Mouse (Mus musculus): Measurements from ENCODE around the gene Acsm4. TPM values are rescaled to one million over a fixed set of nuclear protein-coding genes. Genes with fewer than 3 reads are reported as not detected.

Gene Acsm4
- polyA plus RNA-seq (2012; ENCODE audit: insufficient read depth, low replicate concordance), result not detected in 2 replicates

DNA sequence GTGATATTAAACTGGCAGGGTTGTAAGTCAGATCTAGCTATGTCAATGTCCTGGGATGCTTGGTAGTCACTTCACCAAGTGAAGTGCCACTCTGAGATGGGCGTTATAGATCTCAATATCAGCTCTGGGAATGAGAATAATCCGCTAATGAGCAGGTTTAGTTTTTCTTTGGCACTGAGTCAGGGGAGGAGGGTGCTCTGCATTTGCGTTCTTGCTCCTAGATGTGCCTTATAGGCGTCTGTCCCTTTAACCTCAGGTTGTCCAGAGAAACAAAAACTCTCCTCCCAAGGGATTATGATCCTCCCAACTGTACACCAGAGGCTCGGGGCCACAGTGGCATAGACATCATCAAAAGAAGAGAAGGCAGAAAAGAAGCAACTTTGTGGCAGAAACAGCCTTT lies at the start of gene Acsm4:
Acsm4 (plus strand) TSS at position 301 of the 400 bp plus-strand sequence.
- Histone ChIP-seq H3K27me3 (replicated peaks) (peaks cover 2% of the 10 kb centered on the region), H3K4me1 (no peaks in the 10 kb centered on the region), H3K4me3 (replicated peaks) (no peak within 1 kb of the TSS), H3K9me3 (no peaks in the 10 kb centered on the region), H3K36me3 (replicated peaks; ENCODE audit: low read length) (no peaks in the 10 kb centered on the region)
- no peak for TF ChIP-seq GATA1 (IDR thresholded peaks at IDR 0.05; ENCODE audit: borderline replicate concordance, low read length)
- no peak for TF ChIP-seq FLI1 (IDR thresholded peaks at IDR 0.05; ENCODE audit: low read length)

DNA sequence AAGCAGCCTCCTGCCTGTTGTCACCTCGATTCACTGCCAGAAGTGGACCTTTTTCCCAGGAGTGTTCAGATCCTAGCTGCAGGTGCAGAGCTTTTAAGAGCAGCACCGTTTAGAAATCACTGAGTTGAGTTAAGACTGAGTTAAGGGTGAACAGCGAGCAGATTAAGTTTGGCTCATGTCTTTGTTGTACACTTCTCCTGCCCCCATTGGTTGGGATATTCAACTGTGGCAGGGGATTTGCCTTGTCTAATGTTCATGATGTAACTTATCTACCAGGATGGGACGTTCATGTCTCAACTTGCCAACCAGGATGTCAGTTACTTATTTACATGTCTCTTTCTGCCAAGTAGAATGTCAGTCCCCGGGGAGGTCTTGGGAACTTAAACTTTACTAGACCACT lies 47.5 kb upstream of the Acsm4 start:
- Histone ChIP-seq H3K27me3 (replicated peaks) (no peaks in the 10 kb centered on the region), H3K9me3 (no peaks in the 10 kb centered on the region), H3K4me1 (no peaks in the 10 kb centered on the region), H3K36me3 (replicated peaks; ENCODE audit: low read length) (no peaks in the 10 kb centered on the region), H3K4me3 (replicated peaks) (no peak overlapping the region)
- TF ChIP-seq FLI1 (IDR thresholded peaks at IDR 0.05; ENCODE audit: low read length), result no peak
- TF ChIP-seq GATA1 (IDR thresholded peaks at IDR 0.05; ENCODE audit: borderline replicate concordance, low read length), result no peak

DNA sequence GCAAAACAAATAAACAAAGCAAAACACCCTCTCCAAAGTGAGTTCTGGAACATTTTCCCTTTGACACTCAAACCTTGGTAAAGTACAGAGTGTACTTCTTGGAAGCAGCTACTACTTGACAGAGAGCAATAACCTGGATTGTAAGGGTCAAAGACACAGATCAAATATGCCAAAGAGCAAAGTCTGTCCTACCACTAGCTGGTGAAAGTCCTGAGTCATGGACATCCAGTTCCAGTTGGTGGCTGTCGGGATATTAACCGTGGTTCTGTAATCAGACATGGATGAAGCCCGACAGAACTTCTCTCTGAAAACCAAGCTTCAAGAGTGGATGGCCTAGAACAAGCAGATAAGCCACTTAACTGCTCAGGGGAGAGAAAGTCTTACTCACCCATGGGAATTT lies 21.9 kb upstream of the Acsm4 start:
- H3K27me3 ChIP-seq (replicated peaks), result no peaks in the 10 kb centered on the region

DNA sequence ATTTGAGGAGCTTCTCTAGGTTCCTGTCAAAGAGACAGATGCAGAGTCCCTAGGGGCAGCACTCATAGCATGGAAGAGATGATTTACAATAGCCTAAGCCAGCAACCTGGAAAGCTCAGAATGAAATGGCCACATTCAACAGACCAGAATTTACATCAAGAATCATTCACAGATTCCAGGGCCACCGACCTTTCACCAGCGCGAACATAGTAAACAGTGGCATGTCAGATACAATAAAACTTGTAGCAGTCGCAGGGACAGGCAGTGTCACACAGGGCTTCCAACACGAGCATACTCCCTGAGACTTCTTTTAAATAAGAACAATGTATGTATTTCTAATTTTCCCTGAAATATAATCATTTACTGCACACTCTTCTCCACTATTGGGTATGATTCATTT lies 19.4 kb upstream of the Acsm4 start:
- no peaks in the 10 kb centered on the region for H3K27me3 ChIP-seq (replicated peaks)
- H3K9me3 ChIP-seq, result no peaks in the 10 kb centered on the region
- no peak for TF ChIP-seq FLI1 (IDR thresholded peaks at IDR 0.05; ENCODE audit: low read length)
- TF ChIP-seq GATA1 (IDR thresholded peaks at IDR 0.05; ENCODE audit: borderline replicate concordance, low read length), result no peak
- no peaks in the 10 kb centered on the region for H3K36me3 ChIP-seq (replicated peaks; ENCODE audit: low read length)
- H3K4me3 ChIP-seq (replicated peaks), result no peak overlapping the region
- no peaks in the 10 kb centered on the region for H3K4me1 ChIP-seq

More for the DNA sequence above, 21.9 kb upstream of the Acsm4 start:
- Histone ChIP-seq H3K9me3 (no peaks in the 10 kb centered on the region; the same call in 1 of the 2 replicates), H3K4me1 (no peaks in the 10 kb centered on the region), H3K4me3 (replicated peaks) (no peak overlapping the region), H3K36me3 (replicated peaks; ENCODE audit: low read length) (no peaks in the 10 kb centered on the region)
- TF ChIP-seq GATA1 (IDR thresholded peaks at IDR 0.05; ENCODE audit: borderline replicate concordance, low read length) (no peak), FLI1 (IDR thresholded peaks at IDR 0.05; ENCODE audit: low read length) (no peak)

DNA sequence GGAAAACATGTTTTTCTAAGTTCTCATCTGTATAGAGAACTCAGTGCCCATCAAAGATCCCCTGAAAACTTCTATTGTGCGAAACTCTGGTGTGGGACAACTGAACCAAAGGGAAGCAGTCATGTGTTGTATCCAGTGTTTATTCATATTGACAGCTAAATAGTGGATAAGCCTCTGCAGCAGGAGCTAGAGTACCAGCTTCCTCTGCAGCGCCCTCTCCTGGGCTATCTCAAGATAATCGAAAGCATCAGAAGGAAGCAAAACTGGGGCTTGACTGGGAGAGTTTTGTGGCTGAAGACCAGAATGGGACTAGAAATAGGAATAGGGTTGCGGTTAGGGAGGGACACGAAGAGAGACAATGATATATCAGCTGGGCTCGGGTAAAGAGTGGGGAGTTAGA lies 18.9 kb upstream of the Acsm4 start:
- no peaks in the 10 kb centered on the region for H3K9me3 ChIP-seq
- no peak overlapping the region for H3K4me3 ChIP-seq (replicated peaks)
- H3K27me3 ChIP-seq (replicated peaks), result no peaks in the 10 kb centered on the region
- no peaks in the 10 kb centered on the region for H3K4me1 ChIP-seq
- no peak for TF ChIP-seq FLI1 (IDR thresholded peaks at IDR 0.05; ENCODE audit: low read length)
- TF ChIP-seq GATA1 (IDR thresholded peaks at IDR 0.05; ENCODE audit: borderline replicate concordance, low read length), result no peak
- H3K36me3 ChIP-seq (replicated peaks; ENCODE audit: low read length), result no peaks in the 10 kb centered on the region

DNA sequence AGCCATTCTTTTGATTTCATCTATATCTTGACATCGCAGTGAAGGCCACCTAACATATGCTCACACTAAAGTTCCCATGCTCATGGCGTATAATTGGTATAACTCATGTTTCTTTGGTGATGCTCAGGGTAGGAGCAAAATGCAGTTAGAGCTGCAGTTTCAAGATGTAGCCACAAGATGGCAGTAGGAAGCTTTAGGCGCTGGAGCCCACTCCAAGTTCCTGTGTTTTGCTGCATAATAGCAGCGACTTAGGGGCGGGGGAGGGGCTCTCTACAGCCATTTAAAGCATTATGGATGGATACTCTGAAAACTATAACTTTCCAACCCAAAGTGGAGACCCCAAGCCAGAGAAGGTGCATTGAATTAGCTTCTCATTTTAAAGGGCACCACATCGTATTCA lies 16.4 kb upstream of the Acsm4 start:
- Histone ChIP-seq H3K4me3 (replicated peaks) (no peak overlapping the region), H3K4me1 (no peaks in the 10 kb centered on the region), H3K27me3 (replicated peaks) (peaks cover 2% of the 10 kb centered on the region), H3K36me3 (replicated peaks; ENCODE audit: low read length) (no peaks in the 10 kb centered on the region), H3K9me3 (no peaks in the 10 kb centered on the region)
- TF ChIP-seq GATA1 (IDR thresholded peaks at IDR 0.05; ENCODE audit: borderline replicate concordance, low read length), result no peak
- no peak for TF ChIP-seq FLI1 (IDR thresholded peaks at IDR 0.05; ENCODE audit: low read length)

DNA sequence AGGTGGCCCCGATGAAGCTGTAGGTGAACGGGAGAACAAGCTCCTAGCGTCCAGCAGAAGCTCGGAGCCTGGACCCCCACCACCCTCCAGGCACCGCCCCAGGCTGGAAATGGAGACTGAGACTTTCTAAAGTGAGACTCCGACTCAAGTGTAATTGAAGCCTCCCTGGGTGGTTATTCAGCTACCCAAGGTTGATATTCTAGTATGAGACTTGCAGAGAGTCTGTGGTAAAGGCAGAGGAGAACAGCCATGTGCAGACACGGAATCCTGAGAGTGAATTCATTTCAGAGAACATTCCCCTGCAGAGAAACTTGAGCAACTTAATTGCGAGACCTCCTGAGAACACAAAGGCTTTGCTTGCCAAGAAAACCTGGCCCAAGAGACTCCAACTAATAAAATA lies 9.7 kb upstream of the Acsm4 start:
- no peak overlapping the region for H3K4me3 ChIP-seq (replicated peaks)
- H3K27me3 ChIP-seq (replicated peaks), result peaks cover 2% of the 10 kb centered on the region
- H3K4me1 ChIP-seq, result no peaks in the 10 kb centered on the region
- H3K36me3 ChIP-seq (replicated peaks; ENCODE audit: low read length), result no peaks in the 10 kb centered on the region
- no peaks in the 10 kb centered on the region for H3K9me3 ChIP-seq
- TF ChIP-seq GATA1 (IDR thresholded peaks at IDR 0.05; ENCODE audit: borderline replicate concordance, low read length) (no peak), FLI1 (IDR thresholded peaks at IDR 0.05; ENCODE audit: low read length) (no peak)

DNA sequence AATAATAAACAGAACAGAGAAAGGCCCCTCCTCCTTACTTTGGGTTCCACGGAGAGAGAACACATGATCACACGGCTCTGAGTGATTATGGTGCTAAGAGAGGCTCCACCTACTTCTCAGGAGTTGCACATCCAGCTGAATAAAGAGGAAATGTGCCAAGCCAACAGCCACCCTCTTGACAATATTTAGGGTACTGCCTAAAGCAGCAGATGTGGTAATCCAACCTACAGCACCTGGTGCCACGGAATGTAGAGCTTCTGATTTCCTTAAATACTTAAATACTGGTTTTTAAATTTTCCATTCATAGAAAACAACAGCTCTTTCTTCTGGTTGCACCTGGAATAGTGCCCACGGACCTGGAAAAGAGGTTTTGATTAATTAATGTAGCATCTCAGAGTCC lies 7.1 kb upstream of the Acsm4 start:
- no peaks in the 10 kb centered on the region for H3K4me1 ChIP-seq
- TF ChIP-seq GATA1 (IDR thresholded peaks at IDR 0.05; ENCODE audit: borderline replicate concordance, low read length) (no peak), FLI1 (IDR thresholded peaks at IDR 0.05; ENCODE audit: low read length) (no peak)
- no peak overlapping the region for H3K4me3 ChIP-seq (replicated peaks)
- H3K9me3 ChIP-seq, result no peaks in the 10 kb centered on the region
- no peaks in the 10 kb centered on the region for H3K27me3 ChIP-seq (replicated peaks)
- H3K36me3 ChIP-seq (replicated peaks; ENCODE audit: low read length), result no peaks in the 10 kb centered on the region

DNA sequence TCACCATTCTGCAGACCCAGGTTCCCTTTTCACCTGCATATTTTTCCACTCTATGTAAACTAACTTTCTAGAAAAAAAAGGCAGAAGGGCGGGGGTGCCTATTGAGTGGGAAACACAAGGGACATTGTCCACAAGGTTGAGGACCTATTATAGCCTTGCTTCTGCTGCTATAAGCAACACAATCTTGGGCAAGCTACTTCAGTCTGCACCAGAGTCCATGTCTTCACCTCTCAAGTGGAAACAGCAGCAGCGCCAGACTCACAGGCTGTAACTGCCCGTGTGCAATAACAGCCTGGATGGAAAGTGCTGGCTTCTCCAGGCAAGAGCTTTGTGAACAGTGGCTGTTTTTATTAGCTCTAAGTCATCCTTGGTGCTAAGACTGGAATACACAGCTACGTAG lies 2.5 kb downstream of the Acsm4 start:
- Histone ChIP-seq H3K4me3 (replicated peaks) (no peak overlapping the region), H3K36me3 (replicated peaks; ENCODE audit: low read length) (no peaks in the 10 kb centered on the region), H3K9me3 (no peaks in the 10 kb centered on the region), H3K27me3 (replicated peaks) (peaks cover 2% of the 10 kb centered on the region), H3K4me1 (no peaks in the 10 kb centered on the region)
- no peak for TF ChIP-seq FLI1 (IDR thresholded peaks at IDR 0.05; ENCODE audit: low read length)
- no peak for TF ChIP-seq GATA1 (IDR thresholded peaks at IDR 0.05; ENCODE audit: borderline replicate concordance, low read length)

DNA sequence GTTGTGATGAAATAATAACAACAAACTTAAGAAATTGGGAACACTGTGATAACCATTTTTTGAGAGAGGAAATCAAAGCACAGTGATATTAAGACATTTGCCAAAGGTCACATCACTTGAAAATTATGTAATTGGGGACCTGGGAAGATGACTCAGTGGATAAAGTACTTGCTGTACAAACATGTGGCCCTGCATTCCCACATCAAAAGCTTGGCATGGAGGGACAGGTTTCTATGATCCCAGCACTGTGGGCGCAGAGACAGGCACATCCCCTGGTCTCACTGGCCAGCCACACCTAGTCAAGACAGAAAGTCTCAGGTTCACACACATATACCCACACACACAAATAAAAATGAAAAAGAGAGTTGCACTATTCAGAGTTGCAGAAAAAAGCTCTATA lies 5.1 kb downstream of the Acsm4 start:
- H3K27me3 ChIP-seq (replicated peaks), result peaks cover 2% of the 10 kb centered on the region
- H3K4me1 ChIP-seq, result no peaks in the 10 kb centered on the region
- H3K36me3 ChIP-seq (replicated peaks; ENCODE audit: low read length), result no peaks in the 10 kb centered on the region
- no peak overlapping the region for H3K4me3 ChIP-seq (replicated peaks)
- TF ChIP-seq GATA1 (IDR thresholded peaks at IDR 0.05; ENCODE audit: borderline replicate concordance, low read length) (no peak), FLI1 (IDR thresholded peaks at IDR 0.05; ENCODE audit: low read length) (no peak)
- H3K9me3 ChIP-seq, result no peaks in the 10 kb centered on the region

DNA sequence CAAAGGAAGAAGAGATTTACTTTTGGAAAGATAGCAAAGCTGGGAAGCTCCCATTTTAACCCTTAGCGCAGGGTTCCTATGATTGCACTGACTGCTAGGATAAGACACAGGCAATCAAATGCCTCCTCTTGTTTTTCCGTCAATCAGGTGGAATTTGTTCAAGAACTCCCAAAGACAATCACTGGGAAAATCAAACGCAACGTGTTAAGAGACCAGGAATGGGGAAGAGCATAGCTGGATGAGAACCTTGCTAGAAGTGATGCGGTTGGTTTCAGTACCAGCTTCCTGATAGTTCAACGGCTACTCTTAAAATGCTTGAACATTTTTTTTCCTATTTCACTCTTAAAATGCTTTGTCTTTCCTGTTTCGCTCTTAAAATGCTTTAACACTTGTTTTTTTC lies 24.3 kb downstream of the Acsm4 start:
- TF ChIP-seq GATA1 (IDR thresholded peaks at IDR 0.05; ENCODE audit: borderline replicate concordance, low read length), result no peak
- no peak for TF ChIP-seq FLI1 (IDR thresholded peaks at IDR 0.05; ENCODE audit: low read length)
- H3K27me3 ChIP-seq (replicated peaks), result no peaks in the 10 kb centered on the region
- H3K9me3 ChIP-seq, result no peaks in the 10 kb centered on the region

More for the DNA sequence above, 24.3 kb downstream of the Acsm4 start:
- H3K4me3 ChIP-seq (replicated peaks), result no peak overlapping the region
- H3K36me3 ChIP-seq (replicated peaks; ENCODE audit: low read length), result peaks cover 41% of the 10 kb centered on the region
- H3K4me1 ChIP-seq, result no peaks in the 10 kb centered on the region; the same call in 1 of the 2 replicates
